Mouse (Mus musculus): ENCODE data around the gene Rpl28. TPM values are rescaled to one million over a fixed set of nuclear protein-coding genes. Genes with fewer than 3 reads are reported as not detected.

Rpl28 gene
- polyA plus RNA-seq, 1 experiment: 12,218 TPM

DNA sequence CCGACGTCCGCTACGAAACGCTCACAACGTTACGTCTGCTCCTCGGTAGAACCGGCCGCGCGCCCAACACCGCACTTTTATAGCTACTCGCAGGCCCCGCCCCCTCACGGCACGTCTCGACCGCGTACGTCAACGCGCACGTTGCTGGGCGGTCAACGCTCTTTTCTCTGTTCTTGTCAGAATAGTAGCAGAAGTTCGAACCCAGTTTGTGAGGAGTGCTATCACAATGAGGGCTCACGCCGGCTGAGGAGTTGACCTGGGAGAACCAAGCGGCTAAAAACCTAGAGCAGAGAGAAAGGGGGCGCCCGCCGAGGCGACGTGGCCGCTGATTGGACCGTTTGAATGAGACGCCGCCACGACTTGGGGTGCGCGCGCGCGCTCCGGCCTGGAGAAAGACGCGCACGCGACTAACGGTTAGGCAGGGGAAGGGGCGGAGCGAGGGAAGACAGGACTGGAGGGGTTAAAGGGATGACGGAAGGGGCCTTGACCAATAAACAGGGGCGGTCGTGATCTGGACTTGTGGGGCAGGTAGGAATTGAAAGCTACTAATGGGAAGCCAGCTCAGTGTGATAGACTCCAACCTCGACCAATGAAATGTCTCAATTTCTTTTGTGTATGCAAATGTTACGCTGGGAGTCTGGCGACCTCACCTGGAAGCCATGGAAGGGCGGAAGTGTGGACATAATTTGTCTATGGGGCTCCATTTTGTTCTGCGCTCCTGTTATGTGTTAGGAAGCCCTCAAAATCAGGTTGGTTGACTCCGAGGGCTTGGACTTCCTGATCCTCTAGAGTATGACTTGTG, 19.8 kb downstream of the Rpl28 start, which contains the start of gene Ube2s:
Ube2s (minus strand) TSS at position 288 of the 802 bp plus-strand sequence.
- TF ChIP-seq GATA1 (IDR thresholded peaks at IDR 0.05; ENCODE audit: low read length): no peak

DNA sequence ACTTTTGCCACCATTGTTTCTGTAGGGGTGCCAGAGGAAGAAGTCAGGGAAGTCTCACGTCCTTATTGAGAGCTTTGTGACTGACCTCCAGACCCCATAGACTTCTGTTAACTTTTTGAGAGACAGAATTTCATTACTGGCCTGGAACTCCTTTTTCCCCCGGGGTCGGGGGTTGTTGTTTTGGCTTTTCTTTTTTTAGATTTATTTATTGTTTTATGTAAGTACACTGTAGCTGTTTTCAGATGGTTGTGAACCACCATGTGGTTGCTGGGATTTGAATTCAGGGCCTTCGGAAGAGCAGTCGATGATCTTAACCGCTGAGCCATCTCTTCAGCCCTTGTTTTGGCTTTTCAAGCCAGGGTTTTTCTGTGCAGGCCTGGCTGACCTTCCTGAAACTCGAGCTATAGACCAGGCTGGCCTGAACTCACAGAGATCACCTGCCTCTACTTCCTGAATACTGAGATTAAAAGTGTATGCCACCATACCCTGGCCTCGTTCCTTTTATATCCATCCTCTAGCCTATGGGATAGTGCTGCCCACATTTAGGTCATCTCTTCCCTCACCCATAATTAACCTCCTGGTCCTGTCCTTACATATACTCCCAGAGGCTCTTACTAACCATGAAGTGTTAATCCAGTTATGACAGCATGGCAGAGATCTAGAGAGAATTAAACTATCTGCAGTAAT, 20.6 kb downstream of the Rpl28 start:
- no peak for TF ChIP-seq GATA1 (IDR thresholded peaks at IDR 0.05; ENCODE audit: low read length)

DNA sequence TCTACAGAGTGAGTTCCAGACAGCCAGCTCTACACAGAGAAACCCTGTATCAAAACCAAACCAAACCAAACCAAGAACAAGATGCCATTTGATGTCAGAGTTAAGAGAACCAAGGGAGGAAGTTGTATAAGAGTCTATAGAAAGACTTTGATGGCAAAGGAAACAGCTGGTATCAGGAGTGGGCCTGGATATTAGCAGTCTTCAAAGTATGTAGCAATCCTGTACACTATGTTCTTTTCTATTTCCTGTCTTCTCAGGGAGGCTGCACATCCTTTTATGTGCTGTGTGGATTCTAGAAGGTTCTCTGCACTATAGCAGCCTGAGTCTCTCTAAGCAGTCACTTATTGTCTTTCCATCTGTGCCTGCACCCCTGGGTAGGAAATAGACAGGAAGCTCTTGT, 23.9 kb downstream of the Rpl28 start:
- TF ChIP-seq GATA1 (IDR thresholded peaks at IDR 0.05; ENCODE audit: low read length): no peak

DNA sequence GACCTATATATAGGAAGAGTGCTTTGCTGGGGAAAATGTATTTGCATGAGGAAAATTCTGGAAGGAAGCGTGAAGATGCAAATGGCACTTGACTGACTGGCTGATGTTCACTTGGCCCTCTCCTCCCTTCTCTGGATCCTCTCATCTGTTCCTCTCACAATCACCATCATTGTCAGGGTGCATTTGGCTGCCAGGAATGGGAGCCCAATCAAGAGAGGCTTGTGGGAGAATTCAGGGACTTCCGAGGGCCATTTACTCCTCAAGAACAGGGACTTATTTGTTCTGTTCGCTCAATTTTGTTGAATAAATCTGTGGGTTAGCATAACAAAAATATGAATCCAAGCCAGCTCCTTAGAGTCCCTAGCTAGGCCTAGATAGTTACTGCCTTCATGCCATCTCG, 29.0 kb downstream of the Rpl28 start:
- no peak for TF ChIP-seq GATA1 (IDR thresholded peaks at IDR 0.05; ENCODE audit: low read length)

DNA sequence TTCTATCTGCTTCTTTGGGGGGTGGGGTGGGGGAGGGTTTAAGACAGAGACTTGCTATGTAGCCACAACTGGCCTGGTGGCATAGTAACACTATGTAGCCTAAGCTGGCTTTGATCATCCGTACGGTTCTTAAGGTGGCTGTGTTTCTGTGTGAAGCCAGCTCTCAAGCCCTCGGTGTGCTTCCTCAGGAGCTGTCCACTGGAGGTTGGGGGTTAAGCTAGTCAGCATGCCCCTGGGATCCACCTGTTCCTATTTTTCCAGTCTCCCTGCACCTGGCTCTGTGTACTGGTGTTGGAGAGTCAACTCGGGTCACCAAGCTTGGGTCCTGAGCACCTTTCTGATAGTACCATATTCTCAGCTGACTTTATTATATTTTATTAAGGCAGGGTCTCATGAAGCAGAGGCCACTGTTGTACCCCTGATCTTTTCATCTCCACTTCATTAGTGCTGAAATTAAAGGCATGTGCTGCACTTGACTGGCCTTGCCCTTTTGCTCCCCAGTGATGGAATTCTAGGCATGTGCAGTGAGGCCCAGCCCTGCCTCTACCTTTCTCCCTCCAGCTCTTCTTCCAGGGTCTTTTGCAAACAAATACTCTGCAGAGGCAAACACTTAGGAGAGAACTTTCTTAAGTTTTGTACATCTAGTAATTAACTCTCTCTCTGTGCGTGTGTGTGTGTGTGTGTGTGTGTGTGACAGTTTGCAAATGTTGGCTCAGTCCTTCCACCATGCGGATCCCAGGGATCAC, 29.7 kb downstream of the Rpl28 start:
- no peak for TF ChIP-seq GATA1 (IDR thresholded peaks at IDR 0.05; ENCODE audit: low read length)

DNA sequence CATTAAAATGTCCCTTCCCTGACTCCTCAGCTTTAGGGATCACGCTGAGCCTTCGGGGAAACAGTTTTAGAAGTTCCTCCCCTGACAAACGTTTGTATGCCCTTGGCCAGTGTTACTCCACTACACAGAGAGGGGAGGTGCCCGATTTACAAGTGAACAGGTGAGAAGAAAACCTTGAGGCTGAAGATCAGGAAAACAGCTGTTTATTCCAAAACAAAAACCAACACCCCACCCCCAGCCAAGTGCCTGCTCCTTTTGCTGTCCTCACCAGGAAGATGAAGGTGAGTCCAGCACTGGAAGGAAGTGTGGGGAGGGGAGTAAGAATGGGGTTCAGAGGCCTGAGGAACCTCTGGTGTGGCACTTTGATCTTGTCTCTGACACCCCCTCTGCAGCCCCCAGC, 32.7 kb downstream of the Rpl28 start:
- TF ChIP-seq GATA1 (IDR thresholded peaks at IDR 0.05; ENCODE audit: low read length): no peak

DNA sequence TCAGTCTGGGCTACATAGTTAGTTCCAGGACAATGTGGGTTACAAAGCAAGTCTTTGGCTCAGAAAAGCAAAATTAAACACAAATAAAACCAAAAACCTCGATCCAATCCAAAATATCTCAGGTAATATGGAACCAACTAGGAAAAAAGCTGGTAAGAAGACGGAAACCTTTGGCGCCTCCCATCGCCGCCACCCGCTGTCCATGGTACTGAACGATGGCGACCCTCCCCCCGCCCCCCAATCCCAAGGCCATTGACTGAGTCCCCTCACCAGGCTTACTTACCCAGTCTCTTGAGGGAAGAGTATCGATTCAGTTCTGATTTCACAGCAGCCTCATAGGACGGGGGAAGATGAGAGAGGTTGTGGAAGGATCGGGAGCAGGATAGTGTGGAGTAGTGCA, 37.8 kb downstream of the Rpl28 start:
- no peak for TF ChIP-seq GATA1 (IDR thresholded peaks at IDR 0.05; ENCODE audit: low read length)

DNA sequence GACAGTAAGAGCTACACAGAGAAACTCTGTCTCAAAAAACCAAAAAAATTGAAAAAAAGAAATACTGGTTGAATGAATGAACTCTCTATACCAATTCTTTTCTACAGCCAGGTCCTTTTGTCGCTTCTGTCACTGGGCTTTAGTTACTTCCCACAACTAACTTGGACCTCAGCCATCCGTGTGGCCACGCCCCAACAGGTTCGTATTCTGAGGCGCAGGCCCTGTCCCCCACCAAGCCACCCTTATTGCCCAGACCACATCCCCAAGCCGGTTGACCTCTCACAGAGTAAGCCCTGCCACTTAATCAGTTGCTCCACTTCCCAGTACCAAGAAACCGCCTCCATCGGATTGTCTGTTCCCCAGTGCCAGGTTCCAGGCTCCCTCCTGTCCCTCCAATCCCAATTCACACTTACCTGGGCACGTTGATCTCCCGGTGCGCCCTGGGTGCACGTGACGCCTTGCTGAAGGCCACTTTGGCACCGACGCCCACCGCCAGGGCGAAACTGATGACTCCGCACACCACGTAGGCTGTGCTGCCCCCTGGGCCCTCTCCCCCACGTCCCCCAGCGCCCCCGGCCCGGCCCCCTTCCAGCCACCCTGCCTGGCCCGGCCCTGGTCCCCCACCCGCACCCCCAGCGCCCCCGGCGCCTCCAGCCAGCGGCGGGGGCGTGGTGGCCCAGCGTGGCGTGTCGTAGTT, 43.1 kb downstream of the Rpl28 start:
- no peak for TF ChIP-seq GATA1 (IDR thresholded peaks at IDR 0.05; ENCODE audit: low read length)

DNA sequence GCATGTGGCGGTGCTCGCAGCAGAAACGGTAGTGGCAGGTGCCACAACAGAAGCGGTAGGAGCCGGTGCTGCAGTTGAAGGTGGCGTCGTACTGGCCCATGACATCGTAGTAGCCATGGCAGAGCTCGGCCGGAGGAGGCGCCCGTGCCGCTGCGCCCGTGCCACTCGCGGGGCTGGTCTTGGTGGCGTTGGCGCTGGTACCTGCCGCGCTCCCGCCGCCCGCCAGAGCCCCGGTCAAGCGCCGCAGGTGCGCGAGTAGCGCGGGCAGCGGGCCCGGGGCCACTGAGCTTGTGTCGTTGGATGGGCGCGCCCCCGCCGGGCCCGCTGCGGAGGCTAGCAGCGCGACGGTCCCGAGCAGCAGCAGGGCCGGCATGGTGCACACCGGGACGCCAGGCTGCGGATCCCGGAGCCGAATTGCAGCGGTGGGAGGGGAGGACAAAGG, 43.7 kb downstream of the Rpl28 start:
- TF ChIP-seq GATA1 (IDR thresholded peaks at IDR 0.05; ENCODE audit: low read length): no peak

DNA sequence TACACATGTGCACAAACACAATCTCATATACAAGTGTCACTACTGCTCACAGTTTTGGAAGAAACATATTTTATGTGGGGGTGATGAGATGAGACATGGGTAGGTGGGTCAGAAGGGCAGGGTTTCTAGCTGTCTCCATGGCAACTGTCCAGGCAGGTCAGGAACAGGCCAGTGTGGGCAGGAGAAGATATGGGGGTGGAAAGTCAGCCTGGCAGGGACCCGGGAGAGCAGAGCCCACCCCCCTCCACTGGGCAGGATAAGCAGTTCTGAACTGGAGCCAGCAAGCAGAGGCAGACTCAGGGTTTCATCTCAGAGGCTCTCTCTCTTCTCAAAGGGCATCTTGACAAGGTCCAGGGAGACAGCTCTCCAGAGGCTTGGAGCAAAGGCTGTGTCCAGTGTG, 45.0 kb downstream of the Rpl28 start:
- no peak for TF ChIP-seq GATA1 (IDR thresholded peaks at IDR 0.05; ENCODE audit: low read length)

DNA sequence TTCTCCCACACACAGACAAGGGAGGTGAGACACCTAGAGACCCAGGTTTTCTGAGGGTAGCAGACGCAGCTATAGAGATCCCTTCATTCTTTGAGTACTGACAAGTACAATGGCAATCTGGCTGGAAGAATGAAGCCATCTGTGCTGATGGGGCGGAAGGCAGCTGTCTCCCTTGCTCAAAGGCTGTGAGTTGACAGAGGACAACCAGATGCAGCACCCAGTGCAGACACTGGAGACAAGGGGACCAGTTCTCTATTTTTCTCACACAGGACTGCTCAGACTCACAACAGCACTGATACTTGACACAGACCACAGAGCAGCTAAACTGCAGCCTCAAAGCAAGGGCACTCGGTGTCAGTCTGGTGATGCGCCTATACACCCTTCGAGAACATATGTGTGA, 49.4 kb downstream of the Rpl28 start:
- TF ChIP-seq GATA1 (IDR thresholded peaks at IDR 0.05; ENCODE audit: low read length): no peak

DNA sequence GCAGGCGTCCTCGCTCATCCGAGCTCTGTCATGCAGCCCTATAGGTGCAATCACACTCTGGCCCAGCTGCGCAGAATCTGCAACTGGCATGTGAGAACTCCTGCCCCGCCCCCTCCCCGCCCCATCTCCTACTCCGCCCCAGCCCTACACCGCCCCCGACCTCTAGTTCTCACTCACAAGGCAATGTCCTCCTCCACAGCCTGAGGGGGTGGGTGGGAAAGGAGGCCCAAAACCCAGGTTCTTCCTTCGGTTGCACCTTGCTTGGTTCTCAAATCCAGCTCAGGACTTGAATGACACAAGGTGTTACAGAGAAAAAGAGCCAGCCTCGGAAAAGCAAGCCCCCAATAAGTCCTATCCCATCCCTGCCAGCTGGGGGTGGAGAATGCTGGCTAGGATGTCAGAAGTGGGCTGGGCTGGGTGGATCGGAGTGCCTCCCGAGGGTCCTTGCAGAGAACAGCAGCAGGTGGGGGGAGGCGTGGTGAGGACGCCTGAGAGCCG, 50.0 kb downstream of the Rpl28 start:
- TF ChIP-seq GATA1 (IDR thresholded peaks at IDR 0.05; ENCODE audit: low read length): no peak

DNA sequence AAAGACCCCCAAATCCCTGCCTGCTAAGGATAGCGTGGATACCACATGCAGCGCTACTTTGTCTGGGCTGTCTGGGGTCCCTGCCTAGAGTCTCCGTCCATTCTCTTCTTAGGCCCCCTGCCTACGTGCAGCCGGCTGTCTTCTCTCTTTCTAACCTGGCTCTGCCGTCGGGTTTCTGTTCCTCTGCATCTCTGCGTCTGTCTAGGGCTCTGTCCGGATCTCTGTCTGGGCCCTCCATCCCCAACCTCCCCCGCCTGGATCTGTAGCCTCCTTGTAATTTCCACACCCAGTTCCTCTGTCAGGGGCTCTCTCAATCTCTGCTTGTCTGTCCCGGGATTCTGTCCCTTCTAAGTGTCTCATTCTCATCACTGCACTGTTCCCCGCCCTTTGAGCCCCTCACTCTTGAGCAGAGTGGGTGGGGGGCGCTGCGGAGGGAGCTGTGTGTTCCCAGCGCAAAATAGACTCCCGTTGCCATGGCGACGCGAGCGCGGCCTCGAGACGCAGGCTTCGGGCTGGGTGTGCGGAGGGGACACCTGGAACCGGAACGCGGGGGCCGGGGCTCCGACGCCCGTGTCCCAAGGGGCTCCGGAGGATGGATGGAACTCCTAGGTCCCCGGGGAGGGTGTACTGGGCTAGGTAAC, 51.0 kb downstream of the Rpl28 start:
- no peak for TF ChIP-seq GATA1 (IDR thresholded peaks at IDR 0.05; ENCODE audit: low read length)

DNA sequence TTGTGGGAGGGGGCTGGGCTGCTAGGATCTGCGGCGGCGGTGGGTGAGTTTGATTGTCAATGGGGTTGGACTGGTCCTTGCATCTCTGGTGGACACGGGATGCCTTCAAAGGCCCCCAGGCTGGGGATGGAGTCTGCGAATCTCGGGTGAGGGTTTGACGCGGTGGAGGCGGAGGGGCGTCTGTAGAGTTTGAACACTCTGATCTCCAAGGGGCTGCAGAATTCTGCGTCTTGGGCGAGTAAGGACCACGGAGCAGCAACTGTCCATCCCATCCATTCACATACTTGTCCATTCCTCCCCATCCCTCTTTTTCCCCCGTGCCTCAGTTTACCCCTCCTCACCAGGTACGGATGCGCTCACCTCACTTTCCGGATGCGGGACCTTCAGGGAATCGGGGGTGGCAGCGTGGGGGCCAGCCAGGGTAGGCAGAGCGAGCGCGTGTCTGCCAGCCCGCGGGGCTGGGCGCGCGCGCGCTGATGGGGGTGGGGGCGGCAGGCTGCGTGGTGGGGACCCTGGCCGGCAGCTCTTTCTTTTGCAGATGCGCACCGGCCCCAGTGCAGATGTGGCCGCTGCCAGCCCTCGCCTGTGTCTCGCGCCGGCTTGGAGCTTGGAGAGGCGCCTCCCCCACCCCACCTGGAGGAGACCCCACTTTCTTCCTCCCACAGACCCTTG, 51.7 kb downstream of the Rpl28 start, which contains the start of gene Shisa7:
Shisa7 (minus strand) TSS at position 452 of the 672 bp plus-strand sequence.
- no peak for TF ChIP-seq GATA1 (IDR thresholded peaks at IDR 0.05; ENCODE audit: low read length)

Other genes with a start within 250 kb of the Rpl28 start
- not detected in 2 replicates for gene Syt5, start 245.3 kb upstream of the Rpl28 start, polyA plus RNA-seq (2012)
- gene Ptprh, start 188.8 kb upstream of the Rpl28 start, polyA plus RNA-seq (2012): not detected in 2 replicates
- gene Tmem86b, start 161.5 kb upstream of the Rpl28 start, polyA plus RNA-seq (2012): 2.8 and 3.7 TPM in 2 replicates
- gene Ppp6r1, start 133.9 kb upstream of the Rpl28 start, polyA plus RNA-seq (2012): 272 and 281 TPM in 2 replicates
- 234 and 302 TPM in 2 replicates for gene Hspbp1, start 107.8 kb upstream of the Rpl28 start, polyA plus RNA-seq (2012)
- not detected in 2 replicates for gene Brsk1, start 102.3 kb upstream of the Rpl28 start, polyA plus RNA-seq (2012)
- 0.04 TPM in 1 of 2 replicates, not detected in the other for gene Tmem150b, start 67.6 kb upstream of the Rpl28 start, polyA plus RNA-seq (2012)
- 474 and 610 TPM in 2 replicates for gene Kmt5c, start 52.8 kb upstream of the Rpl28 start, polyA plus RNA-seq (2012)
- gene Cox6b2, start 39.8 kb upstream of the Rpl28 start, polyA plus RNA-seq (2012): 125 and 159 TPM in 2 replicates
- not detected in 2 replicates for gene Fam71e2, start 21.6 kb upstream of the Rpl28 start, polyA plus RNA-seq (2012)
- gene Il11, start 10.0 kb upstream of the Rpl28 start, polyA plus RNA-seq (2012): 0.51 and 0.60 TPM in 2 replicates
- gene Tmem190, start 9.9 kb upstream of the Rpl28 start, polyA plus RNA-seq (2012): 0.12 TPM in 1 of 2 replicates, not detected in the other
- gene Tmem238, start 3.2 kb upstream of the Rpl28 start, polyA plus RNA-seq (2012): 128 and 187 TPM in 2 replicates
- 434 and 528 TPM in 2 replicates for gene Ube2s, start 19.7 kb downstream of the Rpl28 start, polyA plus RNA-seq (2012)
- gene Shisa7, start 51.8 kb downstream of the Rpl28 start, polyA plus RNA-seq (2012): not detected in 2 replicates
- 11.3 and 13.0 TPM in 2 replicates for gene Isoc2b, start 77.4 kb downstream of the Rpl28 start, polyA plus RNA-seq (2012)
- 10.8 and 31.1 TPM in 2 replicates for gene Isoc2a, start 84.3 kb downstream of the Rpl28 start, polyA plus RNA-seq (2012)
- not detected in 2 replicates for gene Gm36210, start 113.6 kb downstream of the Rpl28 start, polyA plus RNA-seq (2012)
- 57.2 and 60.0 TPM in 2 replicates for gene Zfp628, start 122.3 kb downstream of the Rpl28 start, polyA plus RNA-seq (2012)
- 1.8 TPM in 2 replicates for gene Nat14, start 129.2 kb downstream of the Rpl28 start, polyA plus RNA-seq (2012)
- 0.05 TPM in 2 replicates for gene Ssc5d, start 132.9 kb downstream of the Rpl28 start, polyA plus RNA-seq (2012)
- gene Sbk2, start 171.5 kb downstream of the Rpl28 start, polyA plus RNA-seq (2012): not detected in 2 replicates
- not detected in 2 replicates for gene Sbk3, start 178.3 kb downstream of the Rpl28 start, polyA plus RNA-seq (2012)
- 0.04 and 0.05 TPM in 2 replicates for gene Zfp579, start 203.3 kb downstream of the Rpl28 start, polyA plus RNA-seq (2012)
- 56.5 and 78.4 TPM in 2 replicates for gene Zfp524, start 221.5 kb downstream of the Rpl28 start, polyA plus RNA-seq (2012)
- gene Fiz1, start 221.8 kb downstream of the Rpl28 start, polyA plus RNA-seq (2012): 91.3 and 107 TPM in 2 replicates
- gene Gm44973, start 222.6 kb downstream of the Rpl28 start, polyA plus RNA-seq (2012): 15.3 TPM in 1 of 2 replicates, not detected in the other
- 146 and 194 TPM in 2 replicates for gene Zfp865, start 227.5 kb downstream of the Rpl28 start, polyA plus RNA-seq (2012)
- 0.64 and 0.82 TPM in 2 replicates for gene Ccdc106, start 227.7 kb downstream of the Rpl28 start, polyA plus RNA-seq (2012)
- not detected in 2 replicates for gene 4632433K11Rik, start 241.2 kb downstream of the Rpl28 start, polyA plus RNA-seq (2012)
- 2.9 and 3.1 TPM in 2 replicates for gene Zfp784, start 245.6 kb downstream of the Rpl28 start, polyA plus RNA-seq (2012)